Mouse (Mus musculus): ENCODE data around the gene Tmem86a. TPM values are rescaled to one million over a fixed set of nuclear protein-coding genes. Genes with fewer than 3 reads are reported as not detected.

Tmem86a gene
- total and polyA plus RNA-seq, 3 experiments: 20.0 to 45.5 (median 25.0) TPM

GRCm38 (mm10) chr7:47085075-47085474 is 34.7 kb downstream of the Tmem86a start:
- H3K9ac ChIP-seq (ENCODE audit: low read depth, low read length): no peak overlapping the region
- no peaks in the 10 kb centered on the region for H3K79me2 ChIP-seq (replicated peaks; ENCODE audit: control insufficient read depth, insufficient read depth, low read length)
- no peaks in the 10 kb centered on the region for H3K27me3 ChIP-seq (ENCODE audit: control insufficient read depth, insufficient read depth, low read length)
- no peaks in the 10 kb centered on the region for H3K36me3 ChIP-seq (ENCODE audit: control insufficient read depth, insufficient read depth, low read length)
- no peak for TF ChIP-seq EP300 (IDR thresholded peaks at IDR 0.05; ENCODE audit: insufficient read depth, low read depth, low read length)
- no peak for TF ChIP-seq CTCF (IDR thresholded peaks at IDR 0.05)
- no peak for TF ChIP-seq POLR2A (IDR thresholded peaks at IDR 0.05; ENCODE audit: insufficient read depth, low read depth, low read length)
- no peak for DNase-seq
- no peak overlapping the region for H3K4me3 ChIP-seq
- H3K27ac ChIP-seq: no peak overlapping the region
- intact Hi-C loops (cut with DNase I): no loop called here
- 38% methylated on average over 1 of the region's 1 CpGs for WGBS
- H3K4me1 ChIP-seq (ENCODE audit: control insufficient read depth, insufficient read depth, low read length): peaks cover 2% of the 10 kb centered on the region; the same call in 1 of the 2 replicates

- no peaks in the 10 kb centered on the region for H3K27me3 ChIP-seq (ENCODE audit: control insufficient read depth, insufficient read depth, low read length)
- TF ChIP-seq CTCF (IDR thresholded peaks at IDR 0.05): no peak
- no peak for TF ChIP-seq POLR2A (IDR thresholded peaks at IDR 0.05; ENCODE audit: insufficient read depth, low read depth, low read length)
- TF ChIP-seq EP300 (IDR thresholded peaks at IDR 0.05; ENCODE audit: insufficient read depth, low read depth, low read length): no peak
- no peaks in the 10 kb centered on the region for H3K4me1 ChIP-seq (ENCODE audit: control insufficient read depth, insufficient read depth, low read length)
- no peak overlapping the region for H3K4me3 ChIP-seq
- H3K27ac ChIP-seq: no peak overlapping the region
- 87% methylated on average over 5 of the region's 5 CpGs for WGBS
- no peak for DNase-seq
- H3K79me2 ChIP-seq (replicated peaks; ENCODE audit: control insufficient read depth, insufficient read depth, low read length): no peaks in the 10 kb centered on the region
- no peak overlapping the region for H3K9ac ChIP-seq (ENCODE audit: low read depth, low read length)
- intact Hi-C loops (cut with DNase I): no loop called here
- H3K36me3 ChIP-seq (ENCODE audit: control insufficient read depth, insufficient read depth, low read length): no peaks in the 10 kb centered on the region
Measured at GRCm38 (mm10) chr7:47093935-47094334, 43.5 kb downstream of the Tmem86a start.

DNA sequence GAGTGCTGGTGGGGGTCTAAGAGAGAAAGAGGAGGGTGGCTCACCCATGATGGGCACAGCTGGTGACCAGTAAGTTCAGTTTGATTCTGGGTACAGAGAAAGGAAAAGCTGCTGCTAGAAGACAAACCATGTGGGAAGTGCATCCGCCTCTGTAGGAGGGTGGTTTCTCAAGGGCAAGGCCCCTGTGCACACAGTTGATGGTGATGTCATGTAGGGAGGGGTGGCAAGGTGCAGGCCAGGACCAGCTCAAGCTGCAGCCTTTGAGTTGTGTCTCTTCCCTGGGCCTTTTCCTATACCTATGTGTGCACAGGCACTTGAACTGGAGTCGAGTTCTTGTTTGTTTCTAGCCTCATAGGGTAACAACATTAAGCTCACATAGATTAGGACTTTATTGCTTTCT is 44.6 kb downstream of the Tmem86a start:
- 56% methylated on average over 2 of the region's 2 CpGs for WGBS
- TF ChIP-seq EP300 (IDR thresholded peaks at IDR 0.05; ENCODE audit: insufficient read depth, low read depth, low read length) (no peak), CTCF (IDR thresholded peaks at IDR 0.05) (no peak)
- Histone ChIP-seq H3K36me3 (ENCODE audit: control insufficient read depth, insufficient read depth, low read length) (no peaks in the 10 kb centered on the region), H3K79me2 (replicated peaks; ENCODE audit: control insufficient read depth, insufficient read depth, low read length) (no peaks in the 10 kb centered on the region), H3K4me3 (no peak overlapping the region), H3K27me3 (ENCODE audit: control insufficient read depth, insufficient read depth, low read length) (no peaks in the 10 kb centered on the region), H3K27ac (no peak overlapping the region), H3K9ac (ENCODE audit: low read depth, low read length) (no peak overlapping the region), H3K4me1 (ENCODE audit: control insufficient read depth, insufficient read depth, low read length) (no peaks in the 10 kb centered on the region)
- intact Hi-C loops (cut with DNase I): no loop called here
- no peak for DNase-seq

DNA sequence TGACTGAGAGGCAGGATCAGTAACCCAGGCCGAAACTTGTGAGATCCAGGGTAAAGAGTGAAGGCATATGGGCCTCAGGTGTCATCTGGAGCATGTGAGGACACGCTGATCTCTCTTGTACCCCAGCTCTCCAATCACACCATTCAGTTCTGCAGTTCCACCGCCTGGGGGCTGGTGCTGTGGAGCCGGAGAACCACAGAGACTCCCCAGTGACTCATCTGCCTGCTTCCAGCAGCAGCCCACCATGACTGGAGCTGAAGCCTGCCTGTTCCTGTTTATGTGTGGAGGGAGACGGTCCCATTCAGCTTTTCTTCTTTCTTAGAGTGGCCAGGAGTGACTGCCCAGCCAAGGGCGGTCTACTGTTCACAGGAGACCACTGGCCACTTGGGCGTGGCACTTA is 47.6 kb downstream of the Tmem86a start:
- WGBS: 52% methylated on average over 7 of the region's 7 CpGs
- H3K79me2 ChIP-seq (replicated peaks; ENCODE audit: control insufficient read depth, insufficient read depth, low read length): no peaks in the 10 kb centered on the region
- intact Hi-C loops (cut with DNase I): no loop called here
- no peak for TF ChIP-seq EP300 (IDR thresholded peaks at IDR 0.05; ENCODE audit: insufficient read depth, low read depth, low read length)
- TF ChIP-seq CTCF (IDR thresholded peaks at IDR 0.05): no peak
- no peak for TF ChIP-seq POLR2A (IDR thresholded peaks at IDR 0.05; ENCODE audit: insufficient read depth, low read depth, low read length)
- no peak overlapping the region for H3K9ac ChIP-seq (ENCODE audit: low read depth, low read length)
- no peaks in the 10 kb centered on the region for H3K4me1 ChIP-seq (ENCODE audit: control insufficient read depth, insufficient read depth, low read length)
- no peak overlapping the region for H3K4me3 ChIP-seq
- DNase-seq: no peak
- no peaks in the 10 kb centered on the region for H3K27me3 ChIP-seq (ENCODE audit: control insufficient read depth, insufficient read depth, low read length)
- H3K27ac ChIP-seq: no peak overlapping the region
- no peaks in the 10 kb centered on the region for H3K36me3 ChIP-seq (ENCODE audit: control insufficient read depth, insufficient read depth, low read length)

DNA sequence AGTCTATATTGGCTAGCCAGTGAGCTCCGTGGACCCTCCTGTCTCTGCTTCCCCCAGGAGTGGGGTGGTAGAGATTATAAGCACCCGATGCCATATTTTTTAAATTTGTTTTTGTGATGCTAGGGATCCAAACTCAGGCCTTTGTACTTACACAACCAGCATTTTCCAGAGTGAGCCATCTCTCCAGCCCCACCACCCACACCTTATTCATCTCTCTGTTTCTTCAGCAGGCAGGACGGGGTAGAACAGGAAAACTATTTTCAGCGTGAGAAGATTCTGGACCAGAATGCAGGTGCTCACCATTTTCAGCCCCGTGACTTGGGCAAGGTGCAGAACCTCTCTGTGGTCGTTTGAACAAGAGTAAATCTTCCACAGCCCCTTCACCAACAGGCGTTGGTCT is 48.9 kb downstream of the Tmem86a start:
- whole genome bisulfite sequencing: 82% methylated on average over 7 of the region's 7 CpGs
- intact Hi-C loops (cut with DNase I): no loop called here
- H3K36me3 ChIP-seq (ENCODE audit: control insufficient read depth, insufficient read depth, low read length): no peaks in the 10 kb centered on the region
- H3K27me3 ChIP-seq (ENCODE audit: control insufficient read depth, insufficient read depth, low read length): no peaks in the 10 kb centered on the region
- H3K79me2 ChIP-seq (replicated peaks; ENCODE audit: control insufficient read depth, insufficient read depth, low read length): no peaks in the 10 kb centered on the region
- H3K4me1 ChIP-seq (ENCODE audit: control insufficient read depth, insufficient read depth, low read length): no peaks in the 10 kb centered on the region
- no peak for TF ChIP-seq EP300 (IDR thresholded peaks at IDR 0.05; ENCODE audit: insufficient read depth, low read depth, low read length)
- no peak for TF ChIP-seq CTCF (IDR thresholded peaks at IDR 0.05)
- no peak for TF ChIP-seq POLR2A (IDR thresholded peaks at IDR 0.05; ENCODE audit: insufficient read depth, low read depth, low read length)
- DNase-seq: no peak
- H3K4me3 ChIP-seq: no peak overlapping the region
- H3K27ac ChIP-seq: no peak overlapping the region
- H3K9ac ChIP-seq (ENCODE audit: low read depth, low read length): no peak overlapping the region

- H3K9ac ChIP-seq (ENCODE audit: low read depth, low read length): no peak overlapping the region
- H3K36me3 ChIP-seq (ENCODE audit: control insufficient read depth, insufficient read depth, low read length): no peaks in the 10 kb centered on the region
- TF ChIP-seq POLR2A (IDR thresholded peaks at IDR 0.05; ENCODE audit: insufficient read depth, low read depth, low read length) (no peak), CTCF (IDR thresholded peaks at IDR 0.05) (no peak), EP300 (IDR thresholded peaks at IDR 0.05; ENCODE audit: insufficient read depth, low read depth, low read length) (no peak)
- 73% methylated on average over 6 of the region's 6 CpGs for WGBS
- H3K4me3 ChIP-seq: no peak overlapping the region
- no peaks in the 10 kb centered on the region for H3K4me1 ChIP-seq (ENCODE audit: control insufficient read depth, insufficient read depth, low read length)
- no peak overlapping the region for H3K27ac ChIP-seq
- no peaks in the 10 kb centered on the region for H3K79me2 ChIP-seq (replicated peaks; ENCODE audit: control insufficient read depth, insufficient read depth, low read length)
- intact Hi-C loops (cut with DNase I): no loop called here
- no peaks in the 10 kb centered on the region for H3K27me3 ChIP-seq (ENCODE audit: control insufficient read depth, insufficient read depth, low read length)
- DNase-seq: no peak
Measured at GRCm38 (mm10) chr7:47100615-47101014, 50.2 kb downstream of the Tmem86a start.

Data from heart, adult 2 months (tissue).